Mouse (Mus musculus) layer of hippocampus, adult 9-10 months (tissue): Measurements from ENCODE around the gene St5.

ENCODE experiments used
- DNase-seq: peaks from one replicate; pipeline ENCODE4 v3.0.0; 2022; ENCODE audit warnings: low spot score

St5 gene

DNA sequence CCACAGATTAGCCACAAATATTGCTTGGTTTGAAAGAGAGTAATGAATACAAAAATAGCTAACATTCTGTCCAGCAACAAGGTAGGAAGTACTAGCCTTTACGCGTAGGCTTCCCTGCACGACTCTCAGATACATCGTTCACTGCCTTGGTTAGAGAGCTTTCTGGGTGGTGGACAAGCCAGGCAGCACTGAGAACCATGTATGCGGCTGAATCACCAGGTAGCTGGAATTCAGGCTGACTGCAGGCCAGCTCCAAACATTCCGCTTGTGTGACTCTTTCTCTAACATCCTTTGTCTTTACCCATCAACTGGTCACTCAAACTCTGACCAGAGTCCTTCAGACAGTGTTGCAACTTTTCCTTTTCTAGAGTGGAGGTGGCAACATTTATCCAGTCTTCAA, 94.6 kb downstream of the St5 start:
- no peak for DNase-seq

DNA sequence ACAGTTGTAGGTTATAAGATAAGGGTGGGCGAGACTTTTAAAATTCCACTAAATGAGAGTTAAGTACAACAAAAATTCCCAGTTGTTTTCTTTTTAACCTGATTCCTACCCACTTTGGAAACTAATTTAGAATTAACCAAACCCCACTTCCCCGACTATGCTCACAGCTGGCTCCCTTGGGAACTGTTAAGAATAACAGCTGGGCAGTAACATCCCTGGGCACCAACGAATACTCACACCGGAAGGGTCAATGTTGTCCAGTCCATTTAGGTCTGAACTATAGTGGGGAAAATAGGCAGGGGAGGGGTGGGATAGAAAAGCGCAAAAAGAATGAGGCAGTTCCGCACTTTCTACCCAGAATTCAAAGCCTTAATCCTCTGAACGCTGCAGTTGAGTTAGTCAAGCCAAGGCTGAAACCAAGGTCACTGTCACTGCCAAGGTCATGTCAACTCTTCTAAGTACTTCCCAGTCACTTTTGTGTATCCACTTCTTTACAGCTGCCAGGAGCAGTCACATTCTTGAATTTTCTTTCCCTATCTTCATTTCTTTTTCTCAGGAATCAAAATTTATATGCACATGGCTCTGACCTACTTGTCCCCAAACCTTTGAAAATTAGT, 96.3 kb downstream of the St5 start:
- DNase-seq, result no peak

DNA sequence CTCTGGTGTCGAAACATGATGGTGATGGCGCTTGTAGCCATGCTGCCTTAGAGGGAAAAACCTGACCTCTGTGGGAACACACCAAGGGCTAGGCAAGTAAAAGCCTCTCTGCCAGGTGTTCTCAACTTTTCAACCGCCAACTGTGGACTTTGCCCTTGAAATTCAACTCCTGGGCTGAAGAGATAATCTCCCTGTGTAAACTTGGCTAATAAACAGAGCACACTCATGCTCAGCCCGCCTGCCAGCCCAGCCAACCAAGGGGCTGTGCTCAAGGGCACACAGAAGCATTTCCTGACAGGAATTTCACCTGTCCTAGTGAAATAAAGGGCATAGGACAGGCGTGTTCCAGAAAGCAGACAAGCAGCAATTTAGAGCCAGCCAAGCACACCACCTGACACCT, 100.8 kb downstream of the St5 start:
- DNase-seq, result no peak

DNA sequence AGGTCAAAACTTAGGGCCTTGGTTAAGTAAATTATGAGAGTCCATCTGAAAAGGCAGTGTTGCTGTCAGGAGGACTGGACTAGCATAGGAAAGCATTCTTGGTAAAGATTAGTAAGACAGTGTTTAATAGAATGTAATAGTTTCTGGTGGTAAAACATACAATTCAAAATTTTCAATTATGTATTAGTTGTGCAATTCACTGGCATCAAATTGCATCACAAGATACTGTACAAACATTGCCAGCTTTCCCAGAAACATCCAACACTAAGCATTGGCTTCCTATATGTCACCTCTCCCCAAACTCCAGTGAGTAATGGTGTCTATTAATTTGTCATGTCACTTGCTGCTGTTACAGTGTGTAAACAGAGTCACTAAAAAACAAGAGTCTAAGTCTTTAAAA, 101.4 kb downstream of the St5 start:
- DNase-seq, result no peak

DNA sequence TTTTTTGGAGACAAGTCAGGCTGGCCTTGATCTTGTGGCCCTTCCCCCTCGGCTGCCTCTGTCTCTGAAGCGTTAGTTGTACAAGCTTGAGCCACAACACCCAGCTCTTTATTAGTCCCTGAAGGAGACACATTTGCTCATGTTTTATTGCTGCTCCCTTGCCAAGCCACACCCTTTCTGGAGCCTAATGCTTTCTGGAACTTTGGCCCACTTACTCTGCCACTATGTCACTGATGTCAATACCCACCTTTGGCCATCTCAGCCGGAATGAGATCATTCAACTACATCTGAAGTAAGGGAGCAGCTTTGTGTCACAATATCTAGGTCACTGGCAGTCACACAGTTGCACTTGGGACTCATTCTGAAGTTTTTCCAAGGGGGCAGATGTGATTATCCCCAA, 102.7 kb downstream of the St5 start:
- no peak for DNase-seq

DNA sequence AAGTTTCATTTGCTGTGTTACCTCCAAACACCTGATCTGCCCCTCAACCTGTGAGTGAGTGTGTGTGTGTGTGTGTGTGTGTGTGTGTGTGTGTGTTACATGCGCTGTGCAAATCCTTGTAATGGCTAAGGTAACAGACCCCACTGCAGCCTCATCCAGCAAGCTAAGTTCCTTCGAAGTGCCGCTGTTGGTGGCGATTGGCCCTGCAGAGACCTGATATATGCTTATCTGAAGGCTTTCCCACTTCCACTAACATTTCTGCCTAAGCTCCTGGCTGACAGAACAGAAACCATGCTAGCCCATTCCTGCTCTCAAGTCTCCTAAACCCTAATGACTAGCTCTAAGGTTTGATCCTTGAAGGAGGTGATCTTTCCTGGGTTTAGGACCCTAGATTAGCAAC, 103.4 kb downstream of the St5 start:
- no peak for DNase-seq

DNA sequence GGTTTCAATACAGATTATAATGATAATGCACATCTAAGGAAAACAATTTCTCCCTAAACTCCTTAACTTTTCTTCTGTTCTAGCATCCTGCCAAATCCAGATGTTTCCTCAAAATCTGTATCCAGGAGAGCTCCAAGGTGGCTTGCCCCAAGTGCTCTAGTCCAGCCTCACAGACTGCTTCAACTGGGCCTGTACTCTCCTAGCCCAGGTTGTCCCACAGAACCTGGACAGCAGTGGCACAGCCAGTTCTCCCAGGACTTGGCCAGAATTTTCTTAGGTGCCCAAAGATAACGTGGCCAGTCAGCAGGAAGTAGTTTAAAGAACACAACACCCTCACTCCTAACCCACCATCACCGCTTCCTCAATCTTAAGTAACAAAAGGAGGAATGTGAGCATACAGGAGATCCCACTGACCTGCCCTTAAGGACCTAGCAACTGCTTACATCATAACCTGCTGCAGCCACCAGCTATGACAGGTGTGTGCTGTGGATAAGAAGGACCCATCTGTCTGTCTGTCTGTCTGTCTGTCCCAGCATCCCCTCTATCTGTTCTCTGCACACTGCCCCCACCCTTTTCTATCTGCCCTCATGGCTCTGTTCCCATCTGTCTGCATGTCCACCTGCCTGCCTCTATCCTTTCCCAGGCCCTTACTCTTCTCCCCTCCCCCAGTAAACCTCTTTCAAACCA, 108.4 kb downstream of the St5 start:
- no peak for DNase-seq

DNA sequence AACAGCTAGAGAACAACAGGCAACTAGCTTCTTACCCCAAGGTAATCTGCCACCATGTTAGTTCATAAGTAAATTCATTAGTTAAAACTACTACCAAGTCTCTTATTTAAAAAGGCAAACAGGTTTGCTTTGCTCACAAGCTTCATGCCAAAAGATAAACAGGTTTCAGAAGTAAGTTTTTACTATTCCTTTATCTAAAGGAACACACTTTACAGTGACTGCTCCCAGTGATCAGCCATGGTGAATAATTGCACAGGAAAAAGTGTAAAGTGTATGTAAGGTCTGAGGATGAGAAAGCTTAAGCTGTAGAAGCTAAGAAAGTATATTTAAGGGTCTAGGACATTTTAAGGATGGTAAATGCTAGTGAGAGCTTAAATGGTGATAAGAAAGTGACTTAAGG, 109.4 kb downstream of the St5 start:
- DNase-seq, result no peak

DNA sequence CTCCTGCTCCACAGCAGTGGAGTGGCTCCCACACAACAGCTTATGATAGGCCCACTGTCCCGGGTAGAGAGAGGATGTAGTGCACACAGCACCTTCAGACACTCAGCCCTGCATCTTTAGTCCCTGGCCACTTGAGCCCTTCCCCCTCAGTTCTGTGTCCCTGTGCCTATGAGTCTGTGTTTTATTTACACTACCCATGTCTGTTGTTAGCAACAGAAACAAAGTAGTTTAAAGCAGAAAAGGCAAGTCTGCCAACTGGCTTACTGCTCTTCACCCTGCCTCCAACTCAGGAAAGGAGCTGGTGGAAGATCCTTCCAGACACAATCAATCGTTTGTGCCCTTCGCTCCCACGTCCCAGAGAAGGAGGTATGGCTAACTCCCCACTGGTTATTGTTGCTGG, 111.2 kb downstream of the St5 start:
- DNase-seq, result no peak

DNA sequence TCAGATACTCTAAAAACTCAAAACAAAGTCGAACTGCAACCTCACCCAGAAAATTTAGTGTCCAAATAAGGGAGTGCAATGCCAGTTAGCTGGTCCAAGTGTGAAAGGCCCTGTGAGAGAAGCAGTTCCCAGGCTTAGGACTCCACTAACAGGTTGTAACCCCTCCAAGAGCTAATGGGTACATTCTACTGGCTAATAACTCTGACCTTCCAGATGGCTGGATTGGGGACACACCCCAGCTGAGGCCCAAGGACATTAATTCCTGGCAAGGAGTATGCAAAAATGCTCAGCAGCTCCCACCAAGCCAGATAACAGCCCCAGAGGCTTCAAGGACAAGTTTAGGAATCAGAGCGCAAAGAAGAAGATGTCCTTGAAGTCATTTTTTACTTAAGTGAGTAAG, 112.8 kb downstream of the St5 start:
- DNase-seq, result no peak

DNA sequence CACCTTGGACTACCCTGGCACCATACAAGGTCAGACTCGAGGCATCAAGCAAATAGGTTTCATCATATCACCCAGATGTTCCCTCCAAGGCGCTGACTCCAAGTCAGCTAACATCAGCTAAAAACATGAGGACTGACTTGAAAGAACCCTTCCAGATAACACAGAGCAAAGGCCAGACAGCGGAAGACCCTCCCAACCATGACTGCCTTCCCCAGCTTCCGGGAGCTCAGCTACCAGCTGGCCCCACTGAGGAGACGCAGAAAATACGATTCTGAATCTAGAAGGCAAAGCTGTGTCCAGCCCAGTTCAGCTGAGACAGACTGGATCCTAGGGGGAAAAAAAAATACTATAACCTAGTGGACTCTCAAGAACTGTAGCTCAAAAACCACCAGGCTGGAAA, 114.4 kb downstream of the St5 start:
- DNase-seq, result no peak

DNA sequence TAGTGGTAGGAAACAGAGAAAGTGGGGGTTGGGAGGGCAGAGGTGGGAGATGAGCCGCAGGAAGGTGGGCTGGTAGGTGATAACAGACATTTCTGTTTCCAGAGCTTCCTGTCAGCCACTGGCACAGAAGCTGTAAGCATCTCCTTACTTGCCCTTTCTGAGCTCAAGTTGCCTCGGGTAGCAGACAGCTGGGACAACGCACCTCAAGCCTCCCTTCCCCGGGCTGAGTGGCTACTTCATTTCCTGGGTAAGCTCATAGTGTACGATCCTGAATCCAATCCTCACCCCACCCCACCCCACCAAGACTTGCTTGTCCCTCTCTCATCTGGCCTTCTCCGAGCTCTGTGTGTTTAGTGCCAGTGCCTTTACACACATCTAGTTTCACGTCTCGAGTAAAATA, 115.3 kb downstream of the St5 start:
- DNase-seq, result no peak

DNA sequence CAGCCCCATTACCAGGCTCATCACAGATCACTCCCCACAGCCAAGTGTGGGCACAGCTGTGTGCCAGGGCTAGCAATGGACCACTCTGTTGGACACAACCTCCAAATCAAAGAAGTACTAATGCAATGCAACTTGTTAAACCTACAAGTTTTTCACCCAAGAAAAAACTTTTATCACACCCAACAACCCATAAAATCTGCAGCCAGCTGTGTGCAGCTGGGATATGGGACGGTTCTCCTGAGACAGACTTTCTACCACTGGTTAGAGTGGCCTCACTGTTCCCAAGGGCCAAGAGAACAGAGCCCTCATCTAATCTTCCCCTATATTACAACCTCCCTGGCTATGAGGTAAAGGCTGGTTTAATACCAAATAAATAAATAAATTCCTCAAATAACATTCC, 118.9 kb downstream of the St5 start:
- DNase-seq, result no peak

DNA sequence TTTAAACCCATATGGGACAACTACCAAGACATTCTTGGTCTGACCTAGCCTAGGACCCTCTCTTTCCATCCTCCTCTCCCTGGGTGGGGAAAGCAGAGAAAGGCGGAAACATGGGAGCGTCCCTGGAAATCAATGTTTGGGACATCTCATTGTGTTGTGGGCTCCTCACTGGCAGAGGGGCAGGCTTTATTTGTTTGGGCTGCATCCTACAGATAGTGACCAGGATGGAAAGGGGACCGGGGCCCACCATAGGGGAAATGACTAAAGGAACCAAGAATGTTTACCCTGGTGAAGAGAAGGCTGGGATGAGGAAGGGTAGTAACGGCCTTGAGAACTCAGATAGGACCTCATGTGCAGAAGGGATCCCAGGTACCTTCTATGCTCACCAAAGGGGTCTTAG, 122.9 kb downstream of the St5 start:
- no peak for DNase-seq

DNA sequence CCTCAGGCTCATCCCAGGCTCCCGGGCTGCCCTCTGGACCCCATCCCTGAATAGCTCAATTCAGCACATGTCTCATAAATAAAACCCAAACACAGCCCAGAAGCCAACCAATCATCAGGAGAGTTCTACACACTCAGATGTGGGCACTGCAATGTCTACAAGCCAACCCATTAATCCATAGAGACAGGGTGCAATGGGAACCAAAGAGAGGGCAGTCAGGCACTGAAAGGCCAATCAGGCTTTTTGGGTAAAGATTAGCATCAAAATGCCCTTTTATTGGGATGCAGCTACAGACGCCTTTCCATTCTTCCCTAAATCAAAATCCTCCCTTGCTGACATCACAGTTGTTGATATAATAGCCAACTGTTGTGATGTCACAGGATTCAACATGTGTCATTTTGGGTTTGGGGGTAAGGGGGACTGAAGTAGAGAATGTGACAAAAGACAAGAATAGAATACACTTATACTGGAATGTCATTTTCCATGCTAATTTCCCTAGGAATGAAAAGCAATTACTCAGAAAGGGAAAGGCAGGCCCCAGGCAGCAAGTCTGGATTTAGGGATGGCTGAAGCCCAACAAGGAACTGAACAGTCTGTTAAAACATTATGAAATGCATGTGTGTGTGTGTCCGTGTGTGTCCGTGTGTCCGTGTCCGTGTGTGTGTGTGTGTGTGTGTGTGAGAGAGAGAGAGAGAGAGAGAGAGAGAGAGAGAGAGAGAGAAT, 123.7 kb downstream of the St5 start:
- no peak for DNase-seq

DNA sequence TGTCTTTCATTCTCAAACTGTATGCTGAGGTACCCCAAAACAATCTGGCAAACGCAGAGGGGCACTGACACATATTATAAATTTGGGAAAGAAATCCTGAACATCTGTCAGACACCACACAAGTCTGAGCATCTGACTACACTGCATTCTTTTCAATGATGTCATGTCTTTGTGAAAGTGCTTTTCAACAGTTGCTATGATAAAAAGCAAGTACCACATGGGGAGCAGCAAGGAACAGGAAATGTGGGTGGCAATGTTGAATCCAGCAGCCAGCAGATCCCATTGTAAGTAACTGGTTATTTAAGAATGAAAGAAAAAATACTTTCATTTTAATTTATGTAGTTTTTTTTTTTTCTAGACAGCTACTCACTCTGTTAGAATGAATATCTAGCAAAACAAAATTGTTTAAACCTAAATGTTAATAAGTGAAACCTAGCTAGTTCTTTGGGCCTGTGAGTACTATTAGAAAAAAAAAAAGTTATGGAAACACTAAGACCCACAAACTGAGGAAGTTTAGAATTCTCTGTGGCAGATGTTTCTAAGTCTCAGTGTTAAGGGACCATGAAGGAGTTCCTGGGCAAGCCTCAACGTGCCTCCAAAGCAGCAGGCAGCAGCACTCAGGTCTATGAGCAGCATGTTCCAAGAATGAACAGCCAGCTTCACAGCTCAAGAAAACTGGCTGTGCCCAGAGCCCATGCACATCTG, 124.4 kb downstream of the St5 start:
- DNase-seq, result no peak

DNA sequence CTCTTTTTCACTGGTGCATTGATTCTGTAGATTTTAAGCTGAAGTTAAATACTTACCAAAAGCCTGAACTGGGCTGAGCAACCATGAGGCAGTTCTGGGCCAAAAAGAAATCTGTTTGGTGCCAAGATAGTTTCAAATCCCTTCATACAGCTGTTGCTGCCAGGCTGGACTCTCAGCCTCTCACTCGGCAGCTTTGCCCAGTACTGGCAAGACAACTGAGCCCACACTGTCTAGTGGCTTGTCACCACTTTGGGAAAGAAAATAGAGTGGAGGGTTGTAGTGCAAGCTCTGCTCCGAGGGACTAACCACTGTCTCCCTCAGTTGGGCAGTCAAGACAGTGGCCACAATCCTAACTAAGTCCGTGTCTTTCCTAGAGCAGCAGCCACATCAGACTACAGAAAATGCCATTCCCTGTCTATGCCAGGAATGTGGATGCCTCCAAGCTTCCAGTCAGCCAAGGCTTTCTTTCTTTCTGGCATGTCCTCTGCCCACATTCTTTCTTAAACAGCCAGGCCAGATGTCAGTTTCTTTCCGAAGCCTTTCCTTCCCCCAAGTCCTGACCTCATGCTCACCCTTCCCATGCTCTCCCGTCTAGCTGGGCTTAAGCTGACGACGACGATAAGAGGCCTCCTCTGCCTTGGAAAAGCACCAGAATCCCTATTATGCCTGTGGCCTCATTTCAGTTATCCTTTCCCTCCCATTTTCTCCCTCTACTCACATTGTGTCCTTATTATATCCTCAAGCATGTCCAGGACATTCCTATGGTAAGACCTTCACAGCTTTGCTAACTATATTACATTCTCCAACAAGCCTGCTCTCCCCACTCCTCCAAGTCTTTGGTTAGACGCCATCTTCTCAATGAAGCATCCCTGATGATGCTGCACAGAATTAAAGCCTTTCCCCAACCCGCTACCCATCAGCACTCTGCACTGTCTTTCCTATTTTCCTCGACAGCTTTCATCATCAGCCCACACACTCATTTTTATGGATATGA, 126.8 kb downstream of the St5 start:
- DNase-seq, result no peak

DNA sequence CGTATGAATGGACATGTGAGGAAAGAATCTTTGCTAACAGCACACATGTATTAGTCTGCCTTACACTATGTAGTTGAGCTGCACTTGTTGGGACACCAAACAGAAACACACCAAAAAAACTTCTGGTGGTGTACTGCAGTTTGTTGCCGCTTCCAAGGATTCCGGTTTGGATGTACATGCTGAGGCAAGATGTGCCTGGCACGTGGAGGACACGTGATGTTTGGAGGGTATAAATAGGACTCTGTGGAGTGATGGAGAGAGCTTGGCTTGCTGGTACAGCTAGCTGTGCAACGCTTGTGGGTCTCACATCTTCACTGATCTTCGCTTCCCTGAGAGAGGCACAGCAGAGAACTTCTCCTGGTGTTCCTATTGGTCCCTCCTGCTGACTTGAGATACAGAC, 129.2 kb downstream of the St5 start:
- DNase-seq, result no peak

DNA sequence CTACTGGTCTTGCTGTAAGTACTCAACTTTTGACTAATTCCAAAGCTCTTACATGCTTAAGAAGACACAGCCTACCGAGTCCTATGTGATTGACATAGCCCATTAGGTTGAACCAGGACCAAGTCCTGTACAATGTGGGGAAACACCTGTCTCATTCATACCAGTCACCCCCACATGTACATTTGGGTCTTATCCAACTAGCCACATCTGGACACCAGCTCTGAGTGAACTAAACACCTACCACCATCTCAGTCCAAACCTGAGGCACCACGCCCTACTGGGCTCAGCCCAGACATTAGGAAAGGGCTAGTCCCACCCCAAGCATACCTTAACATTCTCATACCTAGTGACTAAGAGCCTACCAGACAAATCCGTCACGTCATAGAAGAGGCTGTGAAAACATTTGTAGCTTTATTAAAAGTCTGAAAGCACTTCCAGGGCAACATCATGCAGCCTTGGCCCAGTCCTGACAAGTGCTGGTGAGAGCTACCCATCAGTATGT, 135.0 kb downstream of the St5 start:
- no peak for DNase-seq

DNA sequence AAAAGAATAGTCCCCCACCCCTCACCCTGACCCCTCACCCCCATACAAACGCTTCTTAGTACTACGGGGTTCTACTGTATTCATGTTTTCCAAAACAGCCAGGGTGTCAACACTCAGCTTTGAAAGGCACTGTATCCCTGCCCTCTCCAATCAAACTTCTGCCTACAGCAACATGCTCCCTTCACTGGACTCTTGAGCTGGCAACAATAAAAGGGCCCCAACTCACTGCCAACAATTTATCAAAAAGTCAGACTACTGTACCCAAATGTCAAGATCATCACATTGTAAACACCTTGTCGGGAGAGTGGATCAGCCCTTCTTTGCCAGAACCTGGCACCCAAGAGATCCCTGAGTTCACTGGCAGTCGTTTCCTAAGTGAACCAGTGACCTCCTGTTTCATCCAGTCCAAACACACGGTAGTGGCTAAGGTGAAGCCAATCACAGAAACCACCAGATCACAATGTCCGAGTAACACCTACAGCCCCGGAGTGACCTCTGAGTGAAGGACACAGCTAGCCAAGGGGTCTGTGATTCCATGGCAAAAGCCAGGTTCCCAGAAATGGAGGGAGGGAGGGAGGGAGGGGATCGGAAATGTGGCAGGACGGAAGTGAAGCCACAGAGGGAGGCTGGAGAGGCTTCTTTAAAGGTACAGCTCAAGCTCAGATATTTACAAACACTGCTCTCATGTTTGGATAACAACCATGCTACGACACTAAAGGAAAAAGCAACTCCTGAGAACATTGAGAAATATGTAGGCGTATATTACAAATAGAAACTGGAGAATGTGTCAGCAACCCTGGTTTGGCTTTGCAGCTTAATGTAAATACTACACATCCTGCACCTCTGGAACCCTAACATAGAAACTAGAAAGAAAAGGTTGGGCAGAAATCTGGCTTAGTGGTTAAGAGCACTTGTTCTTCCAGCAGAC, 136.3 kb downstream of the St5 start:
- DNase-seq, result no peak
